Mouse (Mus musculus): ENCODE results near the gene Plekhm1.

Plekhm1 gene

DNA sequence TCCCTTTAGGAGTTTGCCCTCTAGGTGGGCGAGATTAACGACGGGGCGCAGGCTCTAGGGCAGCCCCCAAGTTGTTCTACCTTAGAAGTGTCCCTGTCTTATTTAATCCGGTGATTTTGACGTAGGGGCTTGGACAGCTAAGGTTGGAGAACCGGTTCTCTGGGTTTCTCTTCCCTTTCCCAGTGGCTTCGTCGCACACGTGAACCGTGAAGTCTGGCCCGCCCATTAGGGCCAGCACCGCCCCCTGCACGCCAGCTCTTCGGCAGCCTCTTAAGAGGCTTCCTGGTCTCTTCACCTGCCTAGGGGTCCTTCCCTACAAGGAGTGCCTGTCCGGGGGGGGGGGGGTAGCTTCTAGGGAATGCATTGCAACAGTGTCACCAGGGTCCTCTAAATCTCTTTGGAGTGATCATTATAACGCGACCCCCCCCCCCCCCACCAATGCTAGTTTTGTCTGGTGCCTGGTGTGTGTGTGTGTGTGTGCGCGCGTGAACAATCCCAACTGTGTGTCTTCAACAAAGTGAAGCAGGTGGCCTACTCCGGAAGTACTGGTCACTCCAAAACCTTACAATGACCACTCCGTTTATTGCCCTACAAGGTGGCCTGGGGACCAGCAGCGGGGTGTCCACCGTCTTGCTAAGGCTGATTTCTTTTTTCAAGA, 51.0 kb downstream of the Plekhm1 start:
- no peak for DNase-seq (ENCODE audit: low spot score)

DNA sequence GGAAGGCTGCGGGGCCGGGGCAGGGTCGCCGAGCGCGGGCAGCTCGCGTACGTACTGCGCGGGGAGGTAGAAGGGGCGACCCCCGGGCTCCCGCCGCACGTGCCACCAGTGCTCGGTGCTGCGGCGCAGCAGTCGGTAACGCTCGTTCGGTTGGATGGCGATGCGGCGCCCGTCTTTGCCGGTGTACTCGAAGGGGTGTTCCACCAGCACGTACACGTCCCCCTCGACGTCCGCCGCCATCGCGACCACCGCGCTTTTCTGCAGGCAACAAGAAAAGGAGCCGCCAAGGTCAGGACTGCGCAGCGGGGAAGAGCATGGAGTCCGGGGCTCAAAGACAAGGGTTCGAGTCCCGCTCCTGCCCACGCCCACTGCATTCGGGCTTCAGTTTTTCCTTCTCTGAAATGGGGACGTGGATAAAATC, 51.8 kb downstream of the Plekhm1 start:
- peak; percentile 18 for DNase-seq (ENCODE audit: low spot score)

DNA sequence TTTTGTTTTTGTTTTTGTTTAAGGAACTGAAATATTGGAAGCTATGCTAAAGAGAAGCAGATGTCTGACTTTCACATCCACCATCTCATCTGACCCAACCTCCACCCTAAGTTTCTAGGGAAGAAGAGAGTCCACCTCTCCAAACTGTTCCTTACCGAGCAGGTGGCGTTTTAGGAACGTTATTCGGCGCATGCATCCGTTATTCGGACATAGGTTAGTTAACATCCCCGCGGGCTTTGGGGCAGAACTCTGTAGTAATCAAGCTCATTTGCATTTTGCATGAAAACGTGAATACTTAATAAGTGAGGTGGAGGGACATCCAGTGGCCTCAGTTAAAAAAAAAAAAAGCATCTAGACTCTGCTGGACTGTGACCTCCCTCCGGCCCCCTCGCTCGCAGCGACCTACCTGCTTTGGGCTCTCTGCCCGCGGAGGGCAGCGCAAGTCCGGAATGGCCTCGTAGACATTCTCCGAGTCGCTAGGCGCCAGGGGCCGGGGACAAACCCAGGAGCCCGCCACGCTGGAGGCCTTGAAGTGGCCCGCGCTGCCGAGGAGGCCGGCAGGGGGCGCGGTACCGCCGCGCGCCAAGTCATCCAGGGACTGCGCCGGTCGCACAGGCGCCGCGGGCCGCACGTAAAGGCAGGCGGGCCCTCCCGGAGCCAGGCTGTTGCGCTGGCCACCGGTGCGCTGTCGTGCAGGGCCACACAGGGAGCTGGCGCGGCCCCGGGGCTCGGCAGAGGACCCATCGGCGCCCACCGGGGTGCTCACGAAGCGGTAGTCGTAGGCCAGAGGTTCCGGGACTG, 52.4 kb downstream of the Plekhm1 start:
- peak; percentile 90 for DNase-seq (ENCODE audit: low spot score)

DNA sequence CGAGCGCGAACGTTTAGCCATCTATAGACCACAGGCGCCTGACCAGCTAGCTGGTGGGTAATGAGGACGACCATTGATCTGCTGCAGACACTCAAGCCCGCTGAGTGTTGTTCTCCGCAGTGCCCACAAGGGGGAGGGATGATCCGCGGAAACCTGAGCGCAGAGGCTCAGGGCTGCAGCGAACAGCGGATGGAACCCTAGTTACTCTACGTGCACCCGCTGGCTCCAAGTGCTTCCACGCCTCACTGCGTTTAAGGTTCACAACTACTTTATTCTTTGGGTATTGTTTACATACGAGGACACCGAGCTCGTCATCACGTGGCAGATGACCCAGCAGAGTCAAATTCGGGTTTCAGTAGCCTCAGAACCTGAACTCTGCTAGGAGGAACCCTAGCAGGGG, 53.4 kb downstream of the Plekhm1 start:
- DNase-seq (ENCODE audit: low spot score), result peak; percentile 92

DNA sequence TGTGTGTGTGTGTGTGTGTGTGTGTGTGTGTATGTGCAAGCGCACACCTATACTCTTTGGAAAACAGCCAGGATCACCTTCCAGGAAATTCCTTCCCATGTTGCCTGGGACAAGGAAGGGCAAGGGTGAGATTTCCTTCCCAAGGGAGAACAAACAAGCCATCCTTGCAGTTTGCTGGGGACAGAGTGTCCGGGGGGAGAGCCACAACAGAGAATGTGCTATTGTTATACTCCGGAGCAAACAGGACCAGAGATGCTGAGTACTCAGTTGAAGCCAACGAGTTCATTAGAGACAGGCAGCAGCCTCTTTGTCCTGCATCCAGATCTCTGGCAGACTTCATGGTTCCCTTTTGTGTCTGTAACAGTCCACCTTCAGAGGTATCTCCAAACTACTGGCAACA, 54.2 kb downstream of the Plekhm1 start:
- no peak for DNase-seq (ENCODE audit: low spot score)

DNA sequence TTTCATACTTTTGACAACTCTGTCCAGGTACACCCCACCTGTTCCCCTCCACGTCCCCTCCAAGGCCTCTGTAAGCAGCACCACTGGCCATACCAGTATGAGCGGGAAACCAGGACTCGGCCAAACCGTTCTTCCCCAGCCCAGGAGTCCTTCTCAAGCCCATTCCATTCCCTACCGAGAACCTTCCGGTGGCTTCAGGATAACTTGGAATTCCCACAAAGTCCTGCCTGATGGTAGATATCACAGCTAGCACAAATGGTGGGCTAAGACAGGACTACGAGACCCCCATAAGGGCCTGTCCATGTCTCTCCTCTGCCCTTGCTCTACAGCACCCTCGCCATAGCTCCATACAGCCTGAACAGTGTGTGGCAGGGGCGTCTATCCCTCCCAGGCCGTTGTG, 54.8 kb downstream of the Plekhm1 start:
- no peak for DNase-seq (ENCODE audit: low spot score)

DNA sequence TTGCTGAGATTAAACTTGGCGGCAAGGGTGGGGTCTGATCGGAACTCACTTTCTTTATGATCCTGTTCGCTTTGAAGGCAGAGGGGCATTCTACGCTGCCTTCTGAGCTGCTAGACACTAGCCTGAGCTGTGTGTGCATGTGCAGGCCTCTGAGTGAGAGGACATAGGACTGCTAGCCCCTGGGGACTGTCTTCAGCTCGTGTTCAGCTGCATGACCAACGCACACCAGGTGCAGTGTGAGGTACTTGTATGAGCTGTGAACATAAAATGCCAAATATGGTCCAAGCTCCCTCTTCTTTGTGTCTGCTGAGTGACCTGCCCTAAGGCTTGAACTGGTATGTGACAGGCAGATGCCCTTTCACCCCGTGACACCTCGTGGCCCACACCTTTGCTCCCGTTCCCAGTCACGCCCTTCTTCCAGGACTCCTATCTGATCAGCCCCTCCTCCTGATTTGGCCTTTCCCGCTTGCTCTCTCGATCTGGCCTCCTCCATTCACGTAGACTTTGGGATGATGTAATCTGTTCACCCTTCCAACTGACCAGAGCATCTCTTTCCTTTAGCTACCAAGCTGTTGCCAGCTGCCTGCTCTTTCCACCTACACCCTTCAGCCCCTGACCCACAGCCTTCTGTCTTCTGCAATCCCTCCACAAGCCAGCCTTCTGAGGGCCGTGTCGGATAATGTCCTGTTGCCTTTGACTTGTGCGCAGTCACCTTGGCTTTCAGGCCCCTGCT, 55.4 kb downstream of the Plekhm1 start:
- no peak for DNase-seq (ENCODE audit: low spot score)

DNA sequence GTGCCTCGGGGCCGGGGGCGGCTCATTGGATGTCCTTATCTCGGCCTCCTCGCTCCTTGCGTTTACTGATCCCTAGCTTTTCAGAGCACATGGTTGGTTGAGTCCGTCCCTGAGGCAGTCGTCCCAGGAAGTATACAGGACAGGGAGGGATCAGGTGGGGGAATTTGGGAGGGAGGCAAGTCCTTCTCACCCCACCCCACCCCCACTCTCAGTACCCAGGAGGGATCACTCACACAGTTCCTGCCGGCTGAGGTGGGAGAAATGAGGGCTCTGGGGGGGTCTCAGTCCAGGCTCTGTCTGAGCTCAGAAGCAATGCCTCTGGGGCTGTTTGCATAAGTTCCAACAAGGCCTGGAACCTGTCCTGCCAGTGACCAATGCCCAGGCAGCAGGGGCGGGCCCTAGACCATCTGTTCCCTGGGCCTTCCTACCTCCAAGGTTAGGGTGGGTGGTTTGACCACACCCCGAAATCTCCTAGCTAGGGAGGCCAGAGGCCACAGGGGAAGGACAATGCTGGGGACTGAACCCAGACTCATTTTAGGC, 56.4 kb downstream of the Plekhm1 start:
- no peak for DNase-seq (ENCODE audit: low spot score)

DNA sequence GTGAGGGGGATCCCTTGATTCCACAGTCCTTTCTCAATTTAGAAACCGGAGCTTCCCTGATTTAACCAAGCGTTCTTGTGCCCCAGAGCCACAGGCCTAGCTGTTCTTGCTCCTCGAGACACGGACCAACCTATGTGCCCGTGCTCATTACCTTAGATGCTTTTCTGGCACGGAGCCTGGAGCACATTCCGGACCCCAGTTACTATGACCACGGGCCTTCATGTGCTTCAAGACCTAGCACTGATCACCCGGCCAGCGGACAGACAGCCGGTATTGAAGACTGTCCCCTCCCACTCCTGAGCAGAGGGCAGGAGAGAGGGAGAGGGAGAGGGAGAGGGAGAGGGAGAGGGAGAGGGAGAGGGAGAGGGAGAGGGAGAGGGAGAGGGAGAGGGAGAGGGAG, 57.2 kb downstream of the Plekhm1 start:
- no peak for DNase-seq (ENCODE audit: low spot score)

DNA sequence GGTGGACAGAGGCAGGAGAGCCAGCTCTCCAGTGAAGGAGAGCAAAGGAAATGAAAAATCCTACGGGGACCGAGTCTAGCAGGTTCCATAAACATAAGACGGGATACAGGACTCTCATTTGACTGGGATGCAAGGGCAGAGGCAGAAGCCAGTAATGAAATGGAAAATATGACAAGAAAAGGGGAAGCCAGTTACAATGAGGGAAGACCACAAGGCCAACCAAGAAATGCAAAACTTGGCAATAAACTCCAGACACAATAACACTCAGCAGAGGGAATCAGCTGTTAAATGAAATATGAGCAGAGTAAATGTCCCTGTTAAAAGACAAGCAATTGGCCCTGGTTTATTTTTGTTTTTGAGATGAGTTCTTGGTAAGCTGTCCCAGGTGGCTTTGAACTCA, 58.5 kb downstream of the Plekhm1 start:
- no peak for DNase-seq (ENCODE audit: low spot score)

DNA sequence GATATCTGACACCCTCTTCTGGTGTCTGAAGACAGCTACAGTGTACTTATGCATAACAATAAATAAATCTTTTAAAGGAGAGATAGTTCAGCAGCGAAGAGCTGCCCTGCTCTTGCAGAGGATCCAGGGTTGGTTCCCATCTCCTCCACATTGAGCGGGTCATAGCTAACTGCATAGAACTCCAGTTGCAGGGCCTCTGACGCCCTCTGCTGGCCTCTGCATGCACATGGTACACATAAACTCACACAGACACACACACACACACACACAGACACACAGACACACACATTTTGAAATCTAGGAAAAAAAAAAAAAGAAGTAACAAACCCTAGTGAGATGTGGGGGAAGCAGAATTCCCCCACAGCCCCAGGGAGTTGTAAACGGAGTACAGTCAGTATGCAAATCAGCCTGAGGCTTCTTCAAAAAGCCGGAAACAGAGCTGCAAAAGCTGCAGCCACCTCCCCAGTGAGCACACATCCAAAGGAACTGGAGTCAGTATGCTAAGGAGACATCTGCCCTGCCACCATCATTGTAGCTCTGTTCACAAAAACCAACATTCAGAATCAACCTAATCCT, 60.2 kb downstream of the Plekhm1 start:
- DNase-seq (ENCODE audit: low spot score), result no peak

DNA sequence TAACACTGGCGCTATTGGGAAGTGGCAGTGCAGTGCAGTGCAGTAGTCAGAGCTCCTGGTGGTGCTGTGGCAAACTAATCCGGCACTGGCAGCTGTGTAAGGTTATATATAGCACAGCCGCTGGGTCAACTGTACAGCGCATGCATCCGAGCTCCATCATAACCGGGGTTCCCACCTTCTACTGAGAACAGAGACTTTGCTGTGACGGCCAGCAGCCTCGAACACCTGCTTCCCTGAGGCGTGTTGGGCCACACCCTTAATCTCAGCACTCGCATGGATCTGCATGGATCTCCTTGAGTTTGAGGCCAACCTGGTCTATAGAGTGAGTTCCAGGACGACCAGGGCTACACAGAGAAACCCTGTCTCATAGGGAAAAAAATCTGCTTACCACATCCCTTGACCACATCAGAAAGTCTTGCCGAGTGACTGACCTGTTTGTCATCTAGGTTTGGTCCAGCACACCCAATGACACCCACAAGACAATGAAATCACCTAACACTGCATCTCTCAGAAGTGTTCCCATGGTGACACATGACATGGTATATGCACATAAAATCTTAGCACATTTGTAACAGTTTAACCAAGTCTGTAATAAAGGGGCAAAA, 61.7 kb downstream of the Plekhm1 start:
- no peak for DNase-seq (ENCODE audit: low spot score)

DNA sequence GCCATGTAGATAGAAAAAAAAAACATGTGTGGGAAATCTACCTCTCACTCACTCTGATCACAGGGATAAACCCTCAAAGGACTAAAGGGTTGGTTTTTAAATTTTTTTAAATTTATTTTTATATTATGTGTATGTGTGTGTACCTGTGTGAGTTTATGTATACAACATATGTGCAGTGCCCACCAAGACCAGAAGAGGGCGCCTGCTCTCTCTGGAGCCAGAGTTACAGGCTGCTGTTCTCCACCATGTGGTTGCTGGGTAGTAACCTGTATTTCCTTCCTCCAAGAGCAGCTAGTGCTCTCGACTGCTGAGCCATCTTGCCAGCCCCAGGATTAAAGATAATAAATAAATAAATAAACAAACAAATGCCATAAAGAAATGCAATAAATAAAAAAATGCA, 62.8 kb downstream of the Plekhm1 start:
- no peak for DNase-seq (ENCODE audit: low spot score)

DNA sequence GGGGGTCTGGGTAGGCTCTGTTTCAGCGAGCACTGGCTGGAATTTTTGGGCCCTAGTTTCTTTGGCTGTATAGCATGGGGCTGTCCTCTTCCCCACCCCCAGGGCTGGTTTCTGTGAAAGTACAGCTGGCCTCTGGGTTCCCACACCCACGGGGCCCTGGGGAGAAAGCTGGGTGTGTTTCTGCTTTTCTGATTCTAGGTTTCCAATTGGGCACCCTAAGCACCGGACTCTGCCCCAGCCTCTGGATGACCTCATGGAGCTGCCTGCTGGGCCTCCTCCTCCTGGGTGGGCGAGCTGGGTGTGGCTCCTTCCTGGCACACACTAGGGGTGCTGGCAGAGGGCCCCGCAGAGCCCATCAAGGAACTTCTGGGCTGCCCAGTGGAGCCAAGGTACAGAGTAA, 65.8 kb downstream of the Plekhm1 start:
- no peak for DNase-seq (ENCODE audit: low spot score)

DNA sequence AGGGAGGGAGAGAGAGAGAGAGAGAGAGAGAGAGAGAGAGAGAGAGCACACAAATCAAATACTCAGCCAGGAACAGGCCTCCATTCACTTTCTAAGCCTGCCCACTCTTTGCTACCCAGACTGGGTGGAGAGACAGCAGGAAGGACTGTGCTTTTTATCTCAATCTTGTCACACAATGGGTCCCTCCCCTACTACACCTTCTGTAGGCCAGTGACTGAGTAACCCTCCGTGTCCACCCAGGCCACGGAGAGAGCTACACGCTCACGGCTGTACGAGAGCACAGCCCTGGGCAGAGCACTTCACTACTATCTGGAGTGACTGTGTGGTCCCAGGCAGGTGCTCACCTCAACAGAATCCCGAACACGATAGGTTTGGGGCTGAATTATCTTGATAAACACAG, 66.3 kb downstream of the Plekhm1 start:
- no peak for DNase-seq (ENCODE audit: low spot score)

DNA sequence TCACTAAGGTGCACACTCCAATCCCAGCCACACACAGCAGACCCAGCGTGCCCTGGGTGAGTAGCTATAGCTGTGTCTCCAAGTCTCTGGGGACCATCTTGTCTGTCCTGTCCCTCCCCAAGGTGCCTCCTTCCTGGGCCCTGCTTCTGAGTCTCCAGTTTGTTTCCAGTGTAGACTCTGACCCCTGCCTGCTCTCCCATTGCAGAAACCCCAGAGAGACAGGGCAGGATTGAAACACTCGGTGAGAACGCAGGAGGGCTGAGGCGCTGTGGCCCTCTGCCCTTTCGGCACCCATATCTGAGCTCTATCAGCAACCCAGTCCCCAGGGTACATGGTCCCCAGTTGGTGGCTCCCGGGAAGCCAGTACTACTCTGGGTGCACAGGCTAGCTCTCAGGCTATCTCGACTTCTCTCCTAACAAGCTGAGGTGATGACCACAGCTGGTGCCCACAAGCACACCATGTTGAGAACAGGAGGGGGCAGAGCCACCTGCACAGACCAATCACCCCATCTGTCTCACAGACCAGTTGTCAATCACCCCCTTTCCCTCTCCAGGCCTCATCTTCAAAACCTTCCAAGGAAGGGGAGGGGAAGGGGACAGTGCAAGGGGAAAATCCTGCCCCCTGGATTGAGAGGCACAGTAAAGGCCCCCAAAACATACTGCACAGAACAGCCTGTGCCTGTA, 66.9 kb downstream of the Plekhm1 start:
- DNase-seq (ENCODE audit: low spot score), result no peak

DNA sequence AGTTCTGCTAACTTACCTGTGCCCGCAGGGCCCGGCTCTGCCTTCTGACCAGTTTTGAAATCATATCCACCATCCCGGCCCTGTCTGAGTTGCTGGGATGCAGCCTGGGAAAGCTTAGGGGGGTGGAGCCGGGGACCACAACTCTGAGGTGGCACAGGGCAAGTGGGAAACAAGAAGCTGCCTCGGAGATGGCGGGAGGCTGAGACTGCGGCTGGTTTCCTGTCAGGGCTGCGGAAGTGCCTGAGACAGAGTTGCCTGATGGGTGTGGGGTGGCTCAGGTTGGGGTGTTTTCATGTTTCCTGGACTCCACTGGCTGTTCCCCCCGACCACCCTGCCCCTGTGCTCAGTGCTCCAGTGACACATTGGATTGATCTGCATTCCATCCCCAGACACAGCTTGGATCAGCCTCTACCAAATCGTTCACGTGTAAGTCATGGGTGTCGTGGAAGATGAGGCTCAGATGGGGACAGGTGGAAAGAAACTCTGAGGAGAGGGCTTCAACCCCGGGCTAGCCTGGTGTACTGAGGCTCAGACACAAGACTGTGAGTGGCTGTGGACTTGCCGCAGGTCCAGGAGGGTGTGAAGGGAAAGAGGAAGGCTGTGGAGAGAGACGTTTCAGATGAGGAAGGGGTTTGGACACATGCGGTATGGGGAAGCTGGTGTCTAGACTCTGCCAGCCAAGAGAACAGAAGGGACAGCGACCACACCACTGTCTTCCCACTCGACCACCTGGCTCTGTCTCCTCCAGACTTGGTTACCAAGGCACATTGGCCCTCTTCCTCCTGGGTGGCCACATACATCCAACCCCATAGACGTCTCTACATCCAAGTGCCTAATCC, 67.8 kb downstream of the Plekhm1 start:
- no peak for DNase-seq (ENCODE audit: low spot score)

DNA sequence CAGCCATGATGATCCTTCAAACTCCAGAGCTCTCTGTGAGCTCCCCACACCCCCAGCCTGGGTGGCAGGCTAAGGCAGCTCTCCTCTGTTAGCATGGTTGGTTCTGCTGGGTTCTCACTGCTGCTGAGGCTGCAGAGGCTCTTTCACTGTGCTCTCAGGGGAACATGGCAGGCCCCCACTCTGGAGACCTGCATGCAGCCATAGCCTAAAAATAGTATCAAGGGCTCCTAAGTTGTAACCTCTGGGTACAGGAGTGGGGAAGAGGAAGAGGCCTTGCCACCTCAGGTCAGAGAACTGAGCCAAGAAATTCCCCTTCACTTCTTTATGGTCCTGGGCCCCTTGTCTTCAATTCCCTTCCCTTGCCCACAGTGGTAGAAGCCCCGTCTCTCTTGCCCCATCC, 68.6 kb downstream of the Plekhm1 start:
- DNase-seq (ENCODE audit: low spot score), result no peak

DNA sequence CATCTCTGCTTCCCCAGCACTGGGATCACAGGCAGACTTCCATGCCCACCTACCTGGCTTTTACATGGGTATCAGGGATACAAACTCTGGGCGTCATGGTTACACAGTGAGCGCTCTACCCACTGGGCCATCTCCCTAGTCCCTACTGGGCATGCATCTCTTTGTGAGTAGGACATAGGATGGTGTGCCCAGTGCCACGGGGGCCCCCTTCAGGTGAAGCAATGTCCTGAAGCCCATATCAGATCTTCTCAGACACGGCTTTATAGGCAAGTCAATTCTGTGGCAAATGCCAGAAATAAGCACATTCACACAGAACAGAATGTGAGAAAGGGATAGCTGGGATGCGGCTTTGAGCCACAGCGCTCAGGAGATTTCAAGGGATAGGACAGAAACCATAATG, 69.4 kb downstream of the Plekhm1 start:
- no peak for DNase-seq (ENCODE audit: low spot score)

DNA sequence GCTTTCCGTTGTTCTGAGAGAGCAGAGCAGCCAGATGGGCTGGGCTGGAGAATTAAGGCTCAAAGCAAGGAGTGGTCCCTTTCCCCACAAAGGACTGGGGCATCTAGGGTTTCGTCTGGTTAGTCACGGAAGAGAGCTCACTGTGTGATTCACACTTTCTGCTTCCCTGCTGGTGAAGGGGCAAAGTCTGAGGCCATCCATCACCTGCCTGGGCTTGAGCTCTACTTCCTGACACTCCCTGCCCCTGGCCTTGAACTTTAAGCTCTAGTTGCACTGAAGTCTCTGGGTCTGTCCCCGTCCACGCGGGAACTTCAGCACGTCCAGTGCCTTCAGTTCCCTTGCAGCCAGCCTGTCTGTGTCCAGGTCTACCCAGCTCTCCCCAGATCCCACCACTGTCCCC, 71.8 kb downstream of the Plekhm1 start:
- no peak for DNase-seq (ENCODE audit: low spot score)

DNA sequence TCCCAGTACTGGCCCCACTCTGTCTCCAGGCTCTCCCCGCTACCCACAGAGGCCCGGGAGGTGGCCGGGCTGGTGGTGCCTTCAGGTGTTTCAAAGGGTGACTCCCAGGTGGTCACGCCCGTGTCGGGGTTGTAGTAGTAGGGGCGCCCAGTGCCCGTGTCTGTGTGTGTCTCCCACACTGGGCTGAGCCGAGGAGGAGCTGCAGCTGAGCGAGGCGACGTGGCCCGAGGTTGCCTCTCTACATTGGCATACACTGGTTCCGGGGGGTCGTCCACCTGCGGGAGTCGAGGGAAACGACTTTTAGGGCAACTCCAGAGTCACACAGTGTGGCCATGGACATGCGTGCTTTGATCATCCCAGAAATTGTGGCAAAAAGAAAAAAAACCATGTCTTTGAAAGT, 72.4 kb downstream of the Plekhm1 start:
- no peak for DNase-seq (ENCODE audit: low spot score)

Measured in retina, embryonic 14.5 days (tissue).